8 mouse cellular contexts compared by ENCODE assay signal in genomic region chr2:17644282-17645262, GRCm38 (mm10).
DNase-seq lines count a peak whose midpoint lies in the region; ATAC-seq and TF ChIP-seq lines count a peak whose summit lies in the region.

No protein-coding gene starts in this region.

- no peak overlapping the region for H3K9ac ChIP-seq in embryonic facial prominence, embryonic 14.5 days (ENCODE audit: low read depth, low read length)

- H3K4me1 ChIP-seq in embryonic facial prominence, embryonic 14.5 days (ENCODE audit: control insufficient read depth, insufficient read depth, low read length): peaks cover 4% of the 10 kb centered on the region; the same call in 1 of the 2 replicates
- peaks cover 7% of the 10 kb centered on the region; the same call in 1 of the 2 replicates for H3K4me1 ChIP-seq in hindbrain, embryonic 10.5 days (replicated peaks)

- H3K36me3 ChIP-seq in embryonic facial prominence, embryonic 14.5 days (ENCODE audit: control insufficient read depth, insufficient read depth, low read length): no peaks in the 10 kb centered on the region
- H3K36me3 ChIP-seq in hindbrain, embryonic 10.5 days: no peaks in the 10 kb centered on the region

- DNase-seq in gastrocnemius, adult 2 months: peak; percentile 42
- DNase-seq in gastrocnemius, postnatal 25 days: no peak
- peak; percentile 78 to 80 for DNase-seq in adrenal gland, postnatal 36 days
- peak; percentile 78 for DNase-seq in embryonic facial prominence, embryonic 14.5 days (ENCODE audit: low spot score)
- peak; percentile 74 for DNase-seq in hindbrain, embryonic 10.5 days (ENCODE audit: low spot score)
- peak; percentile 49 for DNase-seq in layer of hippocampus, adult 9-11 months
- DNase-seq in right cerebral cortex, postnatal 4 days: peak; percentile 60

- ATAC-seq in embryonic facial prominence, embryonic 14.5 days (ENCODE audit: low read depth): peak; percentile 60; the same call in 1 of the 2 replicates
- peak; percentile 47; the same call in 1 of the 2 replicates for ATAC-seq in megakaryocyte-erythroid progenitor cell, adult 5-6 weeks (replicated peaks; ENCODE audit: low FRiP score, low TSS enrichment, poor library complexity, severe bottlenecking)

- intact Hi-C loops in gastrocnemius, adult 2 months (cut with DNase I): no loop called here

- H3K27me3 ChIP-seq in embryonic facial prominence, embryonic 14.5 days (replicated peaks; ENCODE audit: control insufficient read depth, insufficient read depth, low read length): no peaks in the 10 kb centered on the region
- no peaks in the 10 kb centered on the region for H3K27me3 ChIP-seq in hindbrain, embryonic 10.5 days (ENCODE audit: insufficient read depth, poor library complexity, severe bottlenecking)

- no peak overlapping the region for H3K4me3 ChIP-seq in gastrocnemius, adult 2 months
- H3K4me3 ChIP-seq in embryonic facial prominence, embryonic 14.5 days (ENCODE audit: low read depth, low read length): no peak overlapping the region
- no peak overlapping the region for H3K4me3 ChIP-seq in hindbrain, embryonic 10.5 days

- no peak overlapping the region for H3K27ac ChIP-seq in gastrocnemius, adult 2 months
- H3K27ac ChIP-seq in embryonic facial prominence, embryonic 14.5 days (replicated peaks; ENCODE audit: low read depth, low read length): no peak overlapping the region
- H3K27ac ChIP-seq in hindbrain, embryonic 10.5 days: 0 out of 2 replicates have a peak overlapping the region, but pooled peaks have one; percentile 12

- no peak overlapping the region for H3K4me2 ChIP-seq in embryonic facial prominence, embryonic 14.5 days (ENCODE audit: low read depth, low read length)

- peak; percentile 69 for TF ChIP-seq CTCF in gastrocnemius, adult 2 months (IDR thresholded peaks at IDR 0.05)

- WGBS in embryonic facial prominence, embryonic 14.5 days: 28% methylated on average over 3 of the region's 3 CpGs
- WGBS in hindbrain, embryonic 10.5 days: 34% methylated on average over 3 of the region's 3 CpGs

- no peaks in the 10 kb centered on the region for H3K9me3 ChIP-seq in embryonic facial prominence, embryonic 14.5 days (ENCODE audit: control insufficient read depth, low read length)
- no peaks in the 10 kb centered on the region for H3K9me3 ChIP-seq in hindbrain, embryonic 10.5 days
